In the genomic region with DNA sequence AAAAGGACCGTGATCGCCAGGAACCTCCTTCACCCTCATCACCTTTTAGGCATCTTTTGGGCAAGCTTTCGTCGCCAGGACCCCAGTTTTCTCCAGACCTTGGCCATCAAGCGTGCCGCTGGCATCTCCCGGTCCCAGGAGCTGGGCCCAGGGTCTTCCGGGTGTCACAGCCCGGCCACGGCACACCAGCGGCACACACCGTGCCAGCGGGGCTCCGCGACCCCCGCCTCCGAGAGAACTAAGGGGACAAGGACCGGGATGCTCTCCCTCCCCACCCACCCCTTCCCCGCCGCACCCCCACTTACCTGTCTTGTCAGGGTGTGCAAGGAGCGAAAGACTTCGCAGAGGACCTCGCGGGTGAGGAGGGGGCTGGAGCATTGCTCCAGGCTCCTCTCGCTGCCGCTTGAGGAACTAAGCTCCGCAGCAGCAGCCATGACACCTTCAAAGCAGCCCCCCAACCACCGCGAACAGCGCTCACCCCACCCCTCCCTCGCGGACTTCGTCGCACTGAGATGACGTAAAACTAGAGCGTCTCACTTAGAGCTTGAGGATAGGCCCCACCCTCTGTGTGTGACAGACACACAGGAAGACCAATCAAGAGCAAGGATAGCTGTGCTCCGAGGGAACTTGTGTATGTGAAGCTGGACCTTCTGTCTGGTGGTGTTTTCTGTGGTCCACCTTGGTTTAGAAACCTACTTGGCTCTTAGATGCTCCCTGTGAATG, we compare ENCODE assay signal across 8 mouse cellular contexts. TPM values are rescaled to one million over a fixed set of nuclear protein-coding genes. Genes with fewer than 3 reads are reported as not detected.
DNase-seq lines count a peak whose midpoint lies in the region; ATAC-seq and TF ChIP-seq lines count a peak whose summit lies in the region.

A gene (minus strand): TSS at position 528 of the 723 bp plus-strand sequence.

- peaks cover 3% of the 10 kb centered on the region for H3K36me3 ChIP-seq in megakaryocyte, embryonic 14.5 days (replicated peaks; ENCODE audit: low read length)

- no peaks in the 10 kb centered on the region for H3K9me3 ChIP-seq in megakaryocyte, embryonic 14.5 days

- DNase-seq in gastrocnemius, adult 8-10 months (ENCODE audit: low spot score in 2 of 2) = peak; percentile 94 to 95
- DNase-seq in hindlimb bud, embryonic 11.5 days (ENCODE audit: extremely low spot score, low read depth, low spot score) = peak; percentile 100
- peak; percentile 94 to 99 for DNase-seq in left cerebral cortex, adult 8-10 months (ENCODE audit: low spot score in 2 of 2)
- DNase-seq in right cerebral cortex, postnatal 10 days (ENCODE audit: low spot score in 2 of 2) = peak; percentile 98 to 99
- DNase-seq in urinary bladder, postnatal 25 days (ENCODE audit: low spot score) = peak; percentile 99

- no peaks in the 10 kb centered on the region for H3K27me3 ChIP-seq in megakaryocyte, embryonic 14.5 days (replicated peaks)

- peak; percentile 79 for TF ChIP-seq POLR2A in cortical plate, adult 2 months (IDR thresholded peaks at IDR 0.05; ENCODE audit: extremely low read depth, insufficient read depth, low read length)

- no peak for TF ChIP-seq CTCF in cortical plate, adult 2 months (IDR thresholded peaks at IDR 0.05; ENCODE audit: extremely low read depth, insufficient read depth, low read length)

- no peak within 1 kb of the TSS for H3K27ac ChIP-seq in cortical plate, adult 2 months (ENCODE audit: insufficient read depth, low read length)

- ATAC-seq in activated CD4-positive, CD25-positive, alpha-beta regulatory T cell, adult 4 months = peak; percentile 98

- no peaks in the 10 kb centered on the region for H3K4me1 ChIP-seq in cortical plate, adult 2 months (ENCODE audit: control insufficient read depth, insufficient read depth, low read length)
- H3K4me1 ChIP-seq in megakaryocyte, embryonic 14.5 days = no peaks in the 10 kb centered on the region; the same call in 1 of the 2 replicates

- H3K4me3 ChIP-seq in cortical plate, adult 2 months (ENCODE audit: insufficient read depth, low read length) = peak within 1 kb of the TSS; percentile 73
- peak within 1 kb of the TSS; percentile 96 for H3K4me3 ChIP-seq in megakaryocyte, embryonic 14.5 days (replicated peaks)

RNA-seq across cellular contexts. Expression of the gene that starts here (rescaled TPM):
- polyA plus RNA-seq in activated CD4-positive, CD25-positive, alpha-beta regulatory T cell, adult 4 months (2017; shearing (Covaris generic)) = 10 to 100 TPM; 35.0 to 39.2 TPM
- polyA plus RNA-seq in cortical plate, adult 2 months (2012; rRNA removed) = 36.6 and 37.2 TPM in 2 replicates
- total RNA-seq in gastrocnemius, adult 8-10 months (2022) = 1 to 10 TPM; 4.3 to 5.0 (median 4.6) TPM
- 10 to 100 TPM; 22.6 to 26.6 (median 22.9) TPM for total RNA-seq in left cerebral cortex, adult 8-10 months (2022)
- 4.3 TPM in 1 of 2 replicates, not detected in the other for polyA plus RNA-seq in megakaryocyte, embryonic 14.5 days (2012; ENCODE audit: insufficient read depth, low replicate concordance)
